Mouse (Mus musculus) gastrocnemius, adult 18-20 months (tissue): Measurements from ENCODE around the gene Serpina3g. TPM values are rescaled to one million over a fixed set of nuclear protein-coding genes. Genes with fewer than 3 reads are reported as not detected.
"Not testable (repeated sequence)": the region's sequence is repeated elsewhere in the genome, so short reads cannot be mapped to it uniquely, and the experiment has no call there.

Experiments
- DNase-seq: peaks from one replicate; pipeline ENCODE4 v3.0.0; 2021; ENCODE audit warnings: low spot score
- long read RNA-seq, 2 experiments: library from polyadenylated mRNA; stranded (forward); transcript quantifications; one replicate each; pipeline ENCODE4 v2.0.0; 2021
- total RNA-seq, 2 experiments: library from RNA; stranded (reverse); gene quantifications; 2 replicates each; pipeline ENCODE4 v1.2.3; 2021

Serpina3g gene
- under 1 TPM in 1 of 2 experiments, not detected in 1; 0.39 TPM for total RNA-seq
- long read RNA-seq, experiment 1 = 0 reads
- long read RNA-seq, experiment 2 = 0 reads

- DNase-seq = no peak
These were observed at the start of gene Serpina3g for GRCm38 (mm10) chr12:104235915-104236314. TSS of gene Serpina3g (plus strand) at chr12:104236245.

- no peak for DNase-seq
These were observed 46.8 kb upstream of the Serpina3g start for GRCm38 (mm10) chr12:104189246-104189645.

- no peak for DNase-seq
These were observed 45.2 kb upstream of the Serpina3g start for GRCm38 (mm10) chr12:104190852-104191251.

- no peak for DNase-seq
These were observed 26.9 kb upstream of the Serpina3g start for GRCm38 (mm10) chr12:104209149-104209548.

GRCm38 (mm10) chr12:104209802-104210201 is 26.2 kb upstream of the Serpina3g start:
- DNase-seq = no peak

GRCm38 (mm10) chr12:104213689-104214444 is 22.2 kb upstream of the Serpina3g start:
- no peak for DNase-seq

GRCm38 (mm10) chr12:104214445-104214753 is 21.6 kb upstream of the Serpina3g start, which contains the start of gene Serpina3f:
TSS of gene Serpina3f (plus strand) at chr12:104214544.
- no peak for DNase-seq

GRCm38 (mm10) chr12:104215249-104215648 is 20.8 kb upstream of the Serpina3g start:
- no peak for DNase-seq

GRCm38 (mm10) chr12:104221616-104222015 is 14.4 kb upstream of the Serpina3g start:
- no peak for DNase-seq

GRCm38 (mm10) chr12:104223690-104224089 is 12.4 kb upstream of the Serpina3g start:
- DNase-seq = no peak

GRCm38 (mm10) chr12:104224598-104225300 is 11.3 kb upstream of the Serpina3g start:
- DNase-seq = no peak

GRCm38 (mm10) chr12:104230762-104231161 is 5.3 kb upstream of the Serpina3g start:
- no peak for DNase-seq

GRCm38 (mm10) chr12:104238048-104238447 is 2.0 kb downstream of the Serpina3g start:
- not testable (repeated sequence) for DNase-seq

- peak; percentile 10 for DNase-seq
These were observed 7.3 kb downstream of the Serpina3g start for GRCm38 (mm10) chr12:104243307-104243706.

- DNase-seq = no peak
These were observed 9.0 kb downstream of the Serpina3g start for GRCm38 (mm10) chr12:104245092-104245491.

- DNase-seq = peak; percentile 6
These were observed 9.6 kb downstream of the Serpina3g start for GRCm38 (mm10) chr12:104245595-104245994.

- no peak for DNase-seq
These were observed 11.5 kb downstream of the Serpina3g start for GRCm38 (mm10) chr12:104247553-104248002.

GRCm38 (mm10) chr12:104248231-104248630 is 12.2 kb downstream of the Serpina3g start:
- DNase-seq = no peak

GRCm38 (mm10) chr12:104261041-104261440 is 25.0 kb downstream of the Serpina3g start:
- DNase-seq = no peak

GRCm38 (mm10) chr12:104262863-104263262 is 26.8 kb downstream of the Serpina3g start, which contains the start of gene Serpina3i:
TSS of gene Serpina3i (plus strand) at chr12:104263122.
- DNase-seq = no peak

GRCm38 (mm10) chr12:104266374-104266773 is 30.3 kb downstream of the Serpina3g start:
- no peak for DNase-seq
